Mouse (Mus musculus) layer of hippocampus, adult 9-11 months (tissue): ENCODE data around the gene Galc.

Experiments
- DNase-seq: peaks from one replicate; pipeline ENCODE4 v3.0.0; 2022

The Galc gene

DNA sequence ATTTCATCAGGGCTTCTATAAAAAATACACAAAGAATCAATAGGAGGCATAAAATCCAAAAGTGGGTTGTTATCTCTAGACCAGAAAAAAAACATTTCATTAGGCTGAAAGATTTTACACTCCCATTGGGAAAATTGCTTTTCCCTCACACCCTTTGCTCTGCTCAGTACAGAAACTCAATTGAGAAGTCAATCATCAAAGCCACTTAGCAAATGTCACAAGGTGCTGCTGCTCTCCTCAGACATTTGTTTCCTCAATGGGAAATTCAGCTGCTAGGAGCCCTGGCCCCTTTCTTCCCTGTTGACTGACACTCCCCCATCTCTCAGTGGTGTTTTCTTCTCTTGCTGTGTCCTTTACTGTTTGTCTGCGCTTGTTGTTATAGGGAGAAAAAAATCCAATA, 79.8 kb downstream of the Galc start:
- DNase-seq = no peak

DNA sequence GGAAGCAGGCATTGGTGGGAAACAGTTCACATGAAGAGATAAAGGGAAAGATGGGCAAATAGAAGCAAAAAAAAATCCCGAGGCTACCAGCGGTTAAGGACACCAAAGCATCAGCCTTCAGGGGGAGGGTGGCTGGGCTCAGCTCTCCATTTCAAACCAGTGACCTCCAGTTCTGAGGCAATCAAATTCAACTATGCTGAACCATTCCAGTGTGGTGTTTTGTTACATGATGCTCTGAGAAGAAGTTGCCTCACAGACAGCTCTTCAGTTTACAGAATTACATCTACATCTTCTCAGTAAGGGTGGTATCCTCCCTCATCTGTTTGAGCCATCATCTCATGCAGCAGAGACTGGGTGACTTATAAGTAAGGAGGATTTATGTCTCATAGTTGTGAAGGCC, 82.6 kb downstream of the Galc start:
- DNase-seq = no peak

GRCm38 (mm10) chr12:98161901-98162300, 97.4 kb downstream of the Galc start:
- no peak for DNase-seq

DNA sequence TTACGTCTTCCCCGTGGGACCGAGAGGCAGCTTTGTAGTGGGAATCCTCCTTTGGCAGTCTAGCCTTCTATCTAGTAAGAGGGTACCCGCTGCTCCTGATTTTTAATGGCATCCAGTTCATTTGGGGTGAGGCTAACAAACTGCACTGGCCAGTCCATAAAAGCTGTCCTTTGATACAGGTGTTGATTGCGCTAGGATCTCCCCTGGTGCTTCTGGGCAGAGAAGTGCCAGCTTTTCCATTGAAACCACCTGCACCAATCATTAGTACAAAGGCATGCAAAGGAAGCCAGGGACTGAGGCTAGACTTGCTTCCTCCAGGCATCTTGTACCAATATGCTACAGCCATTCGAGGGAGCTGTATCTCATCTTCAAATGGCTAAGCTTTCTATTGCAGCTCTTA, 98.4 kb downstream of the Galc start:
- no peak for DNase-seq
